Mouse (Mus musculus): ENCODE measurements around the gene Arhgef3. TPM values are rescaled to one million over a fixed set of nuclear protein-coding genes. Genes with fewer than 3 reads are reported as not detected.
"Not testable (repeated sequence)": the region's sequence is repeated elsewhere in the genome, so short reads cannot be mapped to it uniquely, and the experiment has no call there.

Gene Arhgef3
- polyA plus RNA-seq, 1 experiment from 2014 or later, result 13.6 TPM

- no peak overlapping the region for H3K9ac ChIP-seq (replicated peaks)
- H3K27me3 ChIP-seq (replicated peaks), result no peaks in the 10 kb centered on the region
- no peaks in the 10 kb centered on the region; the same call in 1 of the 2 replicates for H3K4me1 ChIP-seq
- no peaks in the 10 kb centered on the region for H3K9me3 ChIP-seq (replicated peaks)
- no peak overlapping the region for H3K4me2 ChIP-seq
- no peak for ATAC-seq (ENCODE audit: low FRiP score)
- no peaks in the 10 kb centered on the region for H3K36me3 ChIP-seq
- H3K4me3 ChIP-seq (replicated peaks), result no peak overlapping the region
- 71% methylated on average over 6 of the region's 6 CpGs for WGBS
- no peak overlapping the region for H3K27ac ChIP-seq (replicated peaks)
Observed at GRCm38 (mm10) chr14:27235897-27236553, 121.3 kb downstream of the Arhgef3 start.

- H3K9ac ChIP-seq (replicated peaks), result no peak overlapping the region
- ATAC-seq (ENCODE audit: low FRiP score), result no peak
- WGBS, result 61% methylated on average over 12 of the region's 12 CpGs
- H3K4me1 ChIP-seq, result no peaks in the 10 kb centered on the region
- H3K36me3 ChIP-seq, result no peaks in the 10 kb centered on the region
- H3K4me3 ChIP-seq (replicated peaks), result no peak overlapping the region
- no peak overlapping the region for H3K27ac ChIP-seq (replicated peaks)
- no peaks in the 10 kb centered on the region for H3K27me3 ChIP-seq (replicated peaks)
- no peaks in the 10 kb centered on the region for H3K9me3 ChIP-seq (replicated peaks)
- peak overlapping the region; percentile 20; the same call in 1 of the 2 replicates for H3K4me2 ChIP-seq
Observed at GRCm38 (mm10) chr14:27237522-27238187, 123.0 kb downstream of the Arhgef3 start.

DNA sequence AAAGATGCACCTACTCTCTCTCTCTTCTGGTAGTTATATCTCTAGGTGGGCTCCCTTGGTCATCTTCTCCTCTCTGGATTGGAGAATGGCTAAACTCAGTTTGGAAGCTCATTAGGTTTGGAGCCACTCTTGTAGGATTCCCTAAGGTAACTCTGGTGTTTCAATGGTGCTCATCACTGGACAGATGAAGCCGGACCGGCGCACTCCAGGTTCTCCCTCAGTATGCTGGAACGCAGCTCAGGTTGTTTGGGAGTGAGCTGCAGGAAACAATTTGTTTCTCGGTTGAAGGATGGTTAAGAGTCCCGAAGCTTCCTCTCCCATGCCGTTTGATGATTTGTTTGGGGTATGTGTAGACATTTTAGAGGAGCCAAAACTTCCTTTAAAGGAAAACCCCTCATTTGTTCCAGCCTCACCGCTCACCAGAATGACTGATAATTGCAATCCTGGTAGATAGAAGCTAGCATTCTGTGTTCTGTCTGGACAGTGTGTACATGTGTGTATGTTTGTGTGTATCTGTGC, 124.0 kb downstream of the Arhgef3 start:
- Histone ChIP-seq H3K27me3 (replicated peaks) (no peaks in the 10 kb centered on the region), H3K27ac (replicated peaks) (no peak overlapping the region), H3K4me3 (replicated peaks) (no peak overlapping the region), H3K9ac (replicated peaks) (no peak overlapping the region), H3K36me3 (no peaks in the 10 kb centered on the region), H3K9me3 (replicated peaks) (no peaks in the 10 kb centered on the region), H3K4me2 (no peak overlapping the region), H3K4me1 (no peaks in the 10 kb centered on the region)
- WGBS, result 90% methylated on average over 8 of the region's 8 CpGs
- no peak for ATAC-seq (ENCODE audit: low FRiP score)

DNA sequence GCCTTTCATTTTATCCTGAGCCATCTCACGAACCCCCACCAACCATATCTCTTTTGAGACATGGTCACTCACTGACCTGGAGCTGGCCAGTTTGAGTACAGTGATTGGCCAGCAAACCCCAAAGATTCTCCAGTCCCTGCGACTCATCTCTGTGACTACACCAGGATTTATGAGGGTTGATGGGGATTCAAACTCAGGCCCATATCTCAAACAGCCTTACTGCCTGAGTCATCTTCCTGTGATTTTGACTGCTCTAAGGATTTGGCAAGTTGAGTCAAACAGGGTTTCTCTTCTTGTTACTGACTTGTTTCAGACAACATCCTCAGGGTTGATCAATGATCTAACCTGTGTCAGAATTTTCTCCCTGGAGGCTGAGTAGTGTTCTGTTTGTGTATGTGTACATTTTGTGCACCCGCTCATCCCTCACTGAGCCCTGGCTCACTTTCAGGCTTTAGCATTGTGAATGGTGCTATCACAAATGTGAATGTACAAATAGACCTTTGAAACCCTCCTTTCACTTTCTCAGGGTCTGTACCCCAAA, 124.9 kb downstream of the Arhgef3 start:
- Histone ChIP-seq H3K4me2 (no peak overlapping the region), H3K4me1 (no peaks in the 10 kb centered on the region), H3K36me3 (no peaks in the 10 kb centered on the region), H3K27ac (replicated peaks) (no peak overlapping the region), H3K9me3 (replicated peaks) (no peaks in the 10 kb centered on the region), H3K4me3 (replicated peaks) (no peak overlapping the region), H3K9ac (replicated peaks) (no peak overlapping the region), H3K27me3 (replicated peaks) (no peaks in the 10 kb centered on the region)
- ATAC-seq (ENCODE audit: low FRiP score), result no peak
- WGBS, result 88% methylated on average over 3 of the region's 3 CpGs

GRCm38 (mm10) chr14:27242253-27242652, 127.6 kb downstream of the Arhgef3 start:
- 91% methylated on average over 8 of the region's 8 CpGs for WGBS
- H3K9me3 ChIP-seq (replicated peaks), result no peaks in the 10 kb centered on the region
- H3K4me2 ChIP-seq, result no peak overlapping the region
- H3K36me3 ChIP-seq, result no peaks in the 10 kb centered on the region
- no peaks in the 10 kb centered on the region for H3K27me3 ChIP-seq (replicated peaks)
- H3K4me3 ChIP-seq (replicated peaks), result no peak overlapping the region
- no peak overlapping the region for H3K9ac ChIP-seq (replicated peaks)
- no peaks in the 10 kb centered on the region for H3K4me1 ChIP-seq
- no peak overlapping the region for H3K27ac ChIP-seq (replicated peaks)
- ATAC-seq (ENCODE audit: low FRiP score), result no peak

GRCm38 (mm10) chr14:27242769-27243168, 128.1 kb downstream of the Arhgef3 start:
- Histone ChIP-seq H3K4me2 (no peak overlapping the region), H3K27ac (replicated peaks) (no peak overlapping the region), H3K36me3 (no peaks in the 10 kb centered on the region), H3K9me3 (replicated peaks) (no peaks in the 10 kb centered on the region), H3K9ac (replicated peaks) (no peak overlapping the region), H3K27me3 (replicated peaks) (no peaks in the 10 kb centered on the region), H3K4me3 (replicated peaks) (no peak overlapping the region), H3K4me1 (no peaks in the 10 kb centered on the region)
- 87% methylated on average over 2 of the region's 2 CpGs for WGBS
- no peak for ATAC-seq (ENCODE audit: low FRiP score)

GRCm38 (mm10) chr14:27243585-27243984, 128.9 kb downstream of the Arhgef3 start:
- ATAC-seq (ENCODE audit: low FRiP score), result no peak
- WGBS, result 85% methylated on average over 5 of the region's 5 CpGs
- Histone ChIP-seq H3K36me3 (no peaks in the 10 kb centered on the region), H3K4me2 (no peak overlapping the region), H3K4me1 (no peaks in the 10 kb centered on the region), H3K9me3 (replicated peaks) (no peaks in the 10 kb centered on the region), H3K4me3 (replicated peaks) (no peak overlapping the region), H3K27me3 (replicated peaks) (no peaks in the 10 kb centered on the region), H3K27ac (replicated peaks) (no peak overlapping the region), H3K9ac (replicated peaks) (no peak overlapping the region)

- H3K9me3 ChIP-seq (replicated peaks), result no peaks in the 10 kb centered on the region
- 72% methylated on average over 3 of the region's 3 CpGs for WGBS
- H3K4me3 ChIP-seq (replicated peaks), result no peak overlapping the region
- H3K27me3 ChIP-seq (replicated peaks), result no peaks in the 10 kb centered on the region
- H3K27ac ChIP-seq (replicated peaks), result no peak overlapping the region
- no peak for ATAC-seq (ENCODE audit: low FRiP score)
- no peak overlapping the region for H3K9ac ChIP-seq (replicated peaks)
- no peaks in the 10 kb centered on the region for H3K36me3 ChIP-seq
- H3K4me2 ChIP-seq, result no peak overlapping the region
- no peaks in the 10 kb centered on the region for H3K4me1 ChIP-seq
Observed at GRCm38 (mm10) chr14:27244898-27245297, 130.2 kb downstream of the Arhgef3 start.

DNA sequence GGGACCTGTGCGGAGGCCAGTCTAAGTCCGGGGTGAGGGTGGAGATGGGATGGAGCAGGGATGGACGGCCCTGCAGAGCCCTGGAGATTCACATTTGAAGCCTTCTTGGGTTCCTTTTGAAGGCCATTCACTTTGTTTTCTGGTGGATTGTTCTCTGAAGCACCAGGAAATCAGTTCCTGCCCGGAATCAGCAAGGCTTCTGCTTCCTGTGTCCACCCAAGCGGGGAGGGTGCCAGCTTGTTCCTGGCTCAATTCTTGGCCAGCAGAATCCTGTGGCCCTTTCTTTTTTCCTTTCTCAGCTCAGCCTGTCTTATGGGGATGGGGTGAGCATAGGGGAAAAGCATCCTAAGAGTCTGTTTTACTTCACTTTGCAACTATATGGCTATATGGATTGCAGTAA, 131.7 kb downstream of the Arhgef3 start:
- 88% methylated on average over 5 of the region's 5 CpGs for WGBS
- no peak overlapping the region for H3K4me2 ChIP-seq
- H3K4me3 ChIP-seq (replicated peaks), result no peak overlapping the region
- no peaks in the 10 kb centered on the region for H3K9me3 ChIP-seq (replicated peaks)
- no peak for ATAC-seq (ENCODE audit: low FRiP score)
- H3K36me3 ChIP-seq, result no peaks in the 10 kb centered on the region
- no peak overlapping the region for H3K9ac ChIP-seq (replicated peaks)
- H3K4me1 ChIP-seq, result no peaks in the 10 kb centered on the region
- no peaks in the 10 kb centered on the region for H3K27me3 ChIP-seq (replicated peaks)
- H3K27ac ChIP-seq (replicated peaks), result no peak overlapping the region

DNA sequence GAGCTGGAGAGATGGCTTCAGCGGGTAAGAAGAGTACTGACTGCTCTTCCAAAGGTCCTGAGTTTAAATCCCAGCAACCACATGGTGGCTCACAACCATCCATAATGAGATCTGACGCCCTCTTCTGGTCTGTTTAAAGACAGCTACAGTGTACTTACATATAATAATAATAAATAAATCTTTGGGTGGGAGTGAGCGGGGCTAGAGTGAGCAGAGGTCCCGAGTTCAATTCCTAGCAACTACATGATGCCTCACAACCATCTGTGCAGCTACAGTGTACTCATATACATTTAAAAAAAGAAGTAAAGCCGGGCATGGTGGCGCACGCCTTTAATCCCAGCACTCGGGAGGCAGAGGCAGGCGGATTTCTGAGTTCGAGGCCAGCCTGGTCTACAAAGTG, 132.2 kb downstream of the Arhgef3 start:
- H3K4me2 ChIP-seq; H3K9ac ChIP-seq (replicated peaks); H3K9me3 ChIP-seq (replicated peaks); H3K4me3 ChIP-seq (replicated peaks); ATAC-seq (ENCODE audit: low FRiP score); H3K27ac ChIP-seq (replicated peaks); H3K36me3 ChIP-seq; H3K27me3 ChIP-seq (replicated peaks); H3K4me1 ChIP-seq: not testable (repeated sequence)
- WGBS, result 94% methylated on average over 10 of the region's 10 CpGs

DNA sequence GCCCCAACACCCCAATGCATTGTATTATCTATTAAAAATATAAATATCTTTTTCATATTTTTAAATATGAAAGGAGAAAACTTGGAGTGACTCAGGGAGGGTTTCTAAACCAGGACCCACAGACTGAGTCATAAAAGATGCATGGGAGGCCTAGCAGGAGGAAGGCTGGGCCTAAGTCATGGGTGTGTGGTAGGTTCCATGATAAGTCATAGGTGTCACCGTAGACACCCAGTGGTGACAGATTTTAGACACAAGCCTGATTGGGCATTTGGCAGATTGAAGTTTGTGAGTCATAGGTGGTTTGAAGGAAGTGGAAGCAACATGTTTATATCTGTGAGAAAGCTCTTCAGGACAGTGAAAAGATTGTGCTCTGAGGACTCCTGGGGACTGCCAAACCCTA, 134.4 kb downstream of the Arhgef3 start:
- no peaks in the 10 kb centered on the region for H3K36me3 ChIP-seq
- no peak overlapping the region for H3K4me2 ChIP-seq
- H3K4me3 ChIP-seq (replicated peaks), result no peak overlapping the region
- H3K27me3 ChIP-seq (replicated peaks), result no peaks in the 10 kb centered on the region
- no peak overlapping the region for H3K9ac ChIP-seq (replicated peaks)
- H3K4me1 ChIP-seq, result no peaks in the 10 kb centered on the region
- H3K9me3 ChIP-seq (replicated peaks), result no peaks in the 10 kb centered on the region
- 97% methylated on average over 1 of the region's 1 CpGs for WGBS
- ATAC-seq (ENCODE audit: low FRiP score), result no peak
- H3K27ac ChIP-seq (replicated peaks), result no peak overlapping the region

DNA sequence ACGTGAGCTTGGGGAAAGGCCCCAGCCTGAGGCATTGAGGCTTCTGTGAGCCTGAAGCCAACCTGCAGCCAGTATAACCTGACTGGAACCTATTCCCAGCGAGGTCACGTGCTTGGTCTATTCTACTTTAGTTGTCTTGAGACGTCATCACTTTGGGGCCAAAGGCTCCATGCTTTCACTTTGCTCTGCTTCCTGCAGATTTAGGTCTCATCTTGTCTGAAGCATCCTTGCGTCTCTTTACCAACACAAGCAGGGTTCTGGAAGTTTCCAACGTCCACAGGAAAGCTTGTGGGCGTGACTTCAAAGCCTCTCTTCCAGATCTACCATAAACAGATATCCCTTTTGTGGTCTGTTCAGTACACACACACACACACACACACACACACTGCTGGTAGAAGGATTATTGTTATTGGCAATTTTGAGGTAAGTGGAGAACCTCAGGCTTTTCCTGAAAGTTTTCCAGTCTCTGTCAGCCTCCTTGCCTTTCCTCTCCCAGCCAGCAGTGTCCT, 135.6 kb downstream of the Arhgef3 start:
- no peaks in the 10 kb centered on the region for H3K9me3 ChIP-seq (replicated peaks)
- no peak overlapping the region for H3K4me3 ChIP-seq (replicated peaks)
- no peak overlapping the region for H3K4me2 ChIP-seq
- whole genome bisulfite sequencing, result 86% methylated on average over 7 of the region's 7 CpGs
- no peaks in the 10 kb centered on the region for H3K36me3 ChIP-seq
- ATAC-seq (ENCODE audit: low FRiP score), result no peak
- H3K27ac ChIP-seq (replicated peaks), result no peak overlapping the region
- no peaks in the 10 kb centered on the region for H3K4me1 ChIP-seq
- H3K9ac ChIP-seq (replicated peaks), result no peak overlapping the region
- H3K27me3 ChIP-seq (replicated peaks), result no peaks in the 10 kb centered on the region
